8 mouse cellular contexts compared by ENCODE assay signal in genomic region chr3:53334051-53334450, GRCm38 (mm10).
DNase-seq lines count a peak whose midpoint lies in the region; ATAC-seq lines count a peak whose summit lies in the region.

No protein-coding gene starts in this region.

- no peaks in the 10 kb centered on the region for H3K9me3 ChIP-seq in hindbrain, embryonic 10.5 days
- H3K9me3 ChIP-seq in hindbrain, embryonic 11.5 days (ENCODE audit: control insufficient read depth, low read length) = no peaks in the 10 kb centered on the region

- DNase-seq in hindbrain, embryonic 10.5 days (ENCODE audit: low spot score) = no peak
- no peak for DNase-seq in hindbrain, embryonic 11.5 days (ENCODE audit: low spot score)
- peak; percentile 52 to 56 for DNase-seq in cerebellum, adult 18-20 months
- DNase-seq in heart, postnatal 10 days = peak; percentile 6 to 10
- DNase-seq in lung, postnatal 36 days = peak; percentile 6
- DNase-seq in layer of hippocampus, postnatal 25 days (ENCODE audit: extremely low spot score in 1 of 2, low spot score in 1 of 2) = no peak
- DNase-seq in left cerebral cortex, adult 18-20 months (ENCODE audit: low spot score in 2 of 2) = no peak
- no peak for DNase-seq in spleen, postnatal 4 days (ENCODE audit: low spot score in 2 of 2)

- H3K27me3 ChIP-seq in hindbrain, embryonic 10.5 days (ENCODE audit: insufficient read depth, poor library complexity, severe bottlenecking) = no peaks in the 10 kb centered on the region
- H3K27me3 ChIP-seq in hindbrain, embryonic 11.5 days (ENCODE audit: control insufficient read depth, insufficient read depth, low read length) = no peaks in the 10 kb centered on the region

- peaks cover 11% of the 10 kb centered on the region for H3K4me1 ChIP-seq in hindbrain, embryonic 10.5 days (replicated peaks)
- H3K4me1 ChIP-seq in hindbrain, embryonic 11.5 days (replicated peaks; ENCODE audit: control insufficient read depth, insufficient read depth, low read length) = no peaks in the 10 kb centered on the region

- intact Hi-C loops in heart, postnatal 10 days (cut with DNase I) = no loop called here

- H3K4me3 ChIP-seq in hindbrain, embryonic 10.5 days = no peak overlapping the region
- H3K4me3 ChIP-seq in hindbrain, embryonic 11.5 days (ENCODE audit: low read depth, low read length) = no peak overlapping the region

- 0 out of 2 replicates have a peak overlapping the region, but pooled peaks have one; percentile 12 for H3K27ac ChIP-seq in hindbrain, embryonic 10.5 days
- no peak overlapping the region for H3K27ac ChIP-seq in hindbrain, embryonic 11.5 days (ENCODE audit: low read depth, low read length)

- H3K36me3 ChIP-seq in hindbrain, embryonic 10.5 days = no peaks in the 10 kb centered on the region
- no peaks in the 10 kb centered on the region for H3K36me3 ChIP-seq in hindbrain, embryonic 11.5 days (ENCODE audit: control insufficient read depth, insufficient read depth, low read length)

- no peak overlapping the region for H3K9ac ChIP-seq in hindbrain, embryonic 11.5 days (ENCODE audit: low read depth, low read length)

- H3K4me2 ChIP-seq in hindbrain, embryonic 11.5 days (replicated peaks; ENCODE audit: low read depth, low read length) = no peak overlapping the region

- WGBS in hindbrain, embryonic 10.5 days = 65% methylated on average over 11 of the region's 11 CpGs
- WGBS in hindbrain, embryonic 11.5 days = 61% methylated on average over 11 of the region's 11 CpGs

- no peak for ATAC-seq in hindbrain, embryonic 11.5 days (ENCODE audit: low FRiP score)

Comparison
In these comparisons a context has a peak if more than half of its experiments do, and no peak if none do; other contexts are left out.
1. DNase-seq: peak in cerebellum, adult 18-20 months (2 of 2), heart, postnatal 10 days (2 of 2) and lung, postnatal 36 days (single experiment); none in hindbrain, embryonic 10.5 days (single experiment), hindbrain, embryonic 11.5 days (single experiment), layer of hippocampus, postnatal 25 days (0 of 2), left cerebral cortex, adult 18-20 months (0 of 2) and spleen, postnatal 4 days (0 of 2).